Mouse (Mus musculus) cerebellum, adult 9-11 months (tissue): Measurements from ENCODE around the gene Ndufaf1.
"Not testable (repeated sequence)": the region's sequence is repeated elsewhere in the genome, so short reads cannot be mapped to it uniquely, and the experiment has no call there.

Experiments used
- DNase-seq: peaks from one replicate; pipeline ENCODE4 v3.0.0; 2022

The Ndufaf1 gene

GRCm38 (mm10) chr2:119662220-119663182 is at the start of gene Ndufaf1:
Gene Ndufaf1, minus strand, starts transcription at chr2:119662827.
- DNase-seq = peak; percentile 82

GRCm38 (mm10) chr2:119710011-119710410 is 47.4 kb upstream of the Ndufaf1 start:
- no peak for DNase-seq

GRCm38 (mm10) chr2:119707676-119708075 is 45.0 kb upstream of the Ndufaf1 start:
- no peak for DNase-seq

GRCm38 (mm10) chr2:119703171-119703570 is 40.5 kb upstream of the Ndufaf1 start:
- no peak for DNase-seq

- DNase-seq = no peak
Observed at GRCm38 (mm10) chr2:119699962-119700361, 37.3 kb upstream of the Ndufaf1 start.

- no peak for DNase-seq
Observed at GRCm38 (mm10) chr2:119698472-119698871, 35.8 kb upstream of the Ndufaf1 start.

GRCm38 (mm10) chr2:119696111-119696510 is 33.5 kb upstream of the Ndufaf1 start:
- no peak for DNase-seq

- no peak for DNase-seq
Observed at GRCm38 (mm10) chr2:119694826-119695225, 32.2 kb upstream of the Ndufaf1 start.

GRCm38 (mm10) chr2:119692003-119692701 is 29.5 kb upstream of the Ndufaf1 start:
- DNase-seq = no peak

GRCm38 (mm10) chr2:119683706-119684105 is 21.1 kb upstream of the Ndufaf1 start:
- DNase-seq = no peak

- DNase-seq = no peak
Observed at GRCm38 (mm10) chr2:119675831-119676230, 13.2 kb upstream of the Ndufaf1 start.

GRCm38 (mm10) chr2:119675215-119675784 is 12.7 kb upstream of the Ndufaf1 start:
- DNase-seq = no peak

- DNase-seq = peak; percentile 92
Observed at GRCm38 (mm10) chr2:119674525-119675214, 12.0 kb upstream of the Ndufaf1 start, which contains the start of gene Rtf1. Gene Rtf1, plus strand, starts transcription at chr2:119675068.

- DNase-seq = no peak
Observed at GRCm38 (mm10) chr2:119669010-119669409, 6.4 kb upstream of the Ndufaf1 start.

GRCm38 (mm10) chr2:119665744-119666143 is 3.1 kb upstream of the Ndufaf1 start:
- not testable (repeated sequence) for DNase-seq

- DNase-seq = no peak
Observed at GRCm38 (mm10) chr2:119644254-119644653, 18.4 kb downstream of the Ndufaf1 start.

GRCm38 (mm10) chr2:119641214-119641912 is 21.3 kb downstream of the Ndufaf1 start:
- no peak for DNase-seq

- no peak for DNase-seq
Observed at GRCm38 (mm10) chr2:119636781-119637180, 25.8 kb downstream of the Ndufaf1 start.

- DNase-seq = no peak
Observed at GRCm38 (mm10) chr2:119621302-119621701, 41.3 kb downstream of the Ndufaf1 start.

GRCm38 (mm10) chr2:119619002-119619401 is 43.6 kb downstream of the Ndufaf1 start:
- not testable (repeated sequence) for DNase-seq

- DNase-seq = peak; percentile 92
Observed at GRCm38 (mm10) chr2:119618199-119618982, 44.2 kb downstream of the Ndufaf1 start, which contains the start of the genes Nusap1 and Oip5. Gene Nusap1, plus strand, starts transcription at chr2:119618298. Gene Oip5, minus strand, starts transcription at chr2:119618469.
